Mouse (Mus musculus) kidney, adult 2 months (tissue): Measurements from ENCODE around the gene Sp7.

ENCODE experiments used
- CTCF ChIP-seq: fragments of 200-500 bp; conservative IDR thresholded peaks from 2 replicates; pipeline ENCODE4 v1.5.1; 2011; ENCODE audit warnings: low read depth, mild to moderate bottlenecking, control low read depth, low read length, moderate library complexity, mixed read lengths; ENCODE audit not compliant: insufficient read depth, insufficient read length
- POLR2A ChIP-seq: fragments of 200-500 bp; IDR thresholded peaks from one replicate; pipeline ENCODE4 v1.6.1; 2011; ENCODE audit warnings: low read depth, low read length, control low read depth

GRCm38 (mm10) chr15:102315292-102315691 lies 51.7 kb downstream of the Sp7 start:
- TF ChIP-seq CTCF = no peak
- no peak for TF ChIP-seq POLR2A
